Mouse (Mus musculus): ENCODE data around the gene Ip6k1. TPM values are rescaled to one million over a fixed set of nuclear protein-coding genes. Genes with fewer than 3 reads are reported as not detected.
A peak's percentile ranks its signal among the peaks of the same experiment; 100 is the strongest.

The Ip6k1 gene
- polyA plus RNA-seq, 1 experiment from 2014 or later = 27.9 TPM

GRCm38 (mm10) chr9:108035331-108036156 lies 33.2 kb downstream of the Ip6k1 start:
- Histone ChIP-seq H3K36me3 (ENCODE audit: control insufficient read depth, insufficient read depth) (peaks cover 52% of the 10 kb centered on the region), H3K27me3 (replicated peaks; ENCODE audit: control insufficient read depth, insufficient read depth, low read length) (no peaks in the 10 kb centered on the region), H3K9ac (ENCODE audit: low read depth, low read length) (no peak overlapping the region), H3K4me3 (ENCODE audit: low read depth, low read length) (no peak overlapping the region), H3K27ac (ENCODE audit: low read depth, low read length) (peak overlapping the region; percentile 73), H3K4me1 (replicated peaks; ENCODE audit: control insufficient read depth, insufficient read depth, low read length) (no peaks in the 10 kb centered on the region), H3K4me2 (replicated peaks; ENCODE audit: low read depth) (no peak overlapping the region), H3K9me3 (ENCODE audit: control insufficient read depth) (no peaks in the 10 kb centered on the region)
- ATAC-seq = peak; percentile 88
- TF ChIP-seq CTCF (IDR thresholded peaks at IDR 0.05; ENCODE audit: low read depth) = peak; percentile 61
- WGBS = 83% methylated on average over 2 of the region's 2 CpGs

DNA sequence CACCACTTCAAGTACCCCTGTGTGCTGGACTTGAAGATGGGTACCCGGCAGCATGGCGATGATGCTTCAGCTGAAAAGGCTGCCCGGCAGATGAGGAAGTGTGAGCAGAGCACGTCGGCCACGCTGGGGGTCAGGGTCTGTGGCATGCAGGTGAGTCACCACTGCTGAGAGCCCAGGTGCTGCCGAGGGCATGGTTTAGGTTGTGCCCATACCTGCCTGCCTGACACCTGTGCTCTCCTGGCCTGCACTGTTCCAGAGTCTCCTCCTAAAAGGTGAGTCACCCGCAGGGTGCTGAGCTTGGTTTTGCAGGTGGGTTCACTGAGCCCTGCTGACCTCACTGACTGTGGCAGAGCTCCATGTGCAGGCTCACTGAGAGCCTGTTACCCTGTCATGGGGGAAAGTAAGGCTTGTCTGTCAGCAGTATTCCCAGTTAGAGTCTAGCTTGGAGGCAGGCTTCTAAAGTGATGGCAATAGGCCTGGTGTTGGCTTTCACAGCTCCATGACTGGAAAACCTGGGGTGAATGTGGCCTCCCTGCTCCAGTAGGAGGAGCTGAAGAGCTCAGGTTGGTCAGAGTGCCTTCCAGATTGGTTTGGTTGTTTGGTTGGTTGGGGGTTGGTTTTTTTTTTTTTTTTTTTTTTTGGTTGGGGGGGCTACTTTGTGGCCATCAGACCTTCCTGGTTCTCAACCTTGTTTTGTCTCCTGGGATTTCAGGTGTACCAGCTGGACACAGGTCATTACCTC lies 42.6 kb downstream of the Ip6k1 start:
- 93% methylated on average over 8 of the region's 8 CpGs for WGBS
- Histone ChIP-seq H3K4me3 (ENCODE audit: low read depth, low read length) (no peak overlapping the region), H3K4me1 (replicated peaks; ENCODE audit: control insufficient read depth, insufficient read depth, low read length) (peaks cover 10% of the 10 kb centered on the region; the same call in 1 of the 2 replicates), H3K4me2 (replicated peaks; ENCODE audit: low read depth) (no peak overlapping the region), H3K9me3 (ENCODE audit: control insufficient read depth) (no peaks in the 10 kb centered on the region), H3K36me3 (ENCODE audit: control insufficient read depth, insufficient read depth) (peaks cover 54% of the 10 kb centered on the region), H3K27me3 (replicated peaks; ENCODE audit: control insufficient read depth, insufficient read depth, low read length) (no peaks in the 10 kb centered on the region), H3K9ac (ENCODE audit: low read depth, low read length) (no peak overlapping the region), H3K27ac (ENCODE audit: low read depth, low read length) (no peak overlapping the region)
- TF ChIP-seq CTCF (IDR thresholded peaks at IDR 0.05; ENCODE audit: low read depth) = peak; percentile 48
- no peak for ATAC-seq

DNA sequence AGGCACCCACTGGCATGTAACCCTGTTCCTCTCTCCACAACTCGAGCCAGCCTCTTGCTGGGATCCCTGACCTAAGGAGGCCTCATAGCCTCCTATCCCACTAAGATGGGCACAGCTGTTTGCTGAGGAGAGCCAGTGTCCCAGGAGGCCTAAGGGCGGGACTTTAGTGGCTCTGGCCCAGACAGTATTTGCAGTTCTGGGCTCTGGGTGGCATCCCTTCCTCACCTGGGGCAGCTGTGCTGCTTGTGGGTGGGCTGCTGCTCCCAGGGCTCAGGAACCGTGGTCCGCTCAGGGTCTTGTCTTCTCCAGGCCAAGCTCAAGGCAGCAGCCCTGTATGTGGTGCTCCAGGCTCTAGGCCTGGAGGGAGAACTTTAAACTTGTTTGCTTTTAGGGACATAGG lies 44.3 kb downstream of the Ip6k1 start:
- H3K36me3 ChIP-seq (ENCODE audit: control insufficient read depth, insufficient read depth) = peaks cover 52% of the 10 kb centered on the region
- H3K9ac ChIP-seq (ENCODE audit: low read depth, low read length) = 0 out of 2 replicates have a peak overlapping the region, but pooled peaks have one; percentile 3
- no peaks in the 10 kb centered on the region for H3K9me3 ChIP-seq (ENCODE audit: control insufficient read depth)
- no peak for TF ChIP-seq CTCF (IDR thresholded peaks at IDR 0.05; ENCODE audit: low read depth)
- H3K4me3 ChIP-seq (ENCODE audit: low read depth, low read length) = no peak overlapping the region
- H3K4me2 ChIP-seq (replicated peaks; ENCODE audit: low read depth) = no peak overlapping the region
- no peak overlapping the region for H3K27ac ChIP-seq (ENCODE audit: low read depth, low read length)
- H3K27me3 ChIP-seq (replicated peaks; ENCODE audit: control insufficient read depth, insufficient read depth, low read length) = no peaks in the 10 kb centered on the region
- WGBS = 85% methylated on average over 4 of the region's 4 CpGs
- ATAC-seq = no peak
- peaks cover 15% of the 10 kb centered on the region; the same call in 1 of the 2 replicates for H3K4me1 ChIP-seq (replicated peaks; ENCODE audit: control insufficient read depth, insufficient read depth, low read length)

DNA sequence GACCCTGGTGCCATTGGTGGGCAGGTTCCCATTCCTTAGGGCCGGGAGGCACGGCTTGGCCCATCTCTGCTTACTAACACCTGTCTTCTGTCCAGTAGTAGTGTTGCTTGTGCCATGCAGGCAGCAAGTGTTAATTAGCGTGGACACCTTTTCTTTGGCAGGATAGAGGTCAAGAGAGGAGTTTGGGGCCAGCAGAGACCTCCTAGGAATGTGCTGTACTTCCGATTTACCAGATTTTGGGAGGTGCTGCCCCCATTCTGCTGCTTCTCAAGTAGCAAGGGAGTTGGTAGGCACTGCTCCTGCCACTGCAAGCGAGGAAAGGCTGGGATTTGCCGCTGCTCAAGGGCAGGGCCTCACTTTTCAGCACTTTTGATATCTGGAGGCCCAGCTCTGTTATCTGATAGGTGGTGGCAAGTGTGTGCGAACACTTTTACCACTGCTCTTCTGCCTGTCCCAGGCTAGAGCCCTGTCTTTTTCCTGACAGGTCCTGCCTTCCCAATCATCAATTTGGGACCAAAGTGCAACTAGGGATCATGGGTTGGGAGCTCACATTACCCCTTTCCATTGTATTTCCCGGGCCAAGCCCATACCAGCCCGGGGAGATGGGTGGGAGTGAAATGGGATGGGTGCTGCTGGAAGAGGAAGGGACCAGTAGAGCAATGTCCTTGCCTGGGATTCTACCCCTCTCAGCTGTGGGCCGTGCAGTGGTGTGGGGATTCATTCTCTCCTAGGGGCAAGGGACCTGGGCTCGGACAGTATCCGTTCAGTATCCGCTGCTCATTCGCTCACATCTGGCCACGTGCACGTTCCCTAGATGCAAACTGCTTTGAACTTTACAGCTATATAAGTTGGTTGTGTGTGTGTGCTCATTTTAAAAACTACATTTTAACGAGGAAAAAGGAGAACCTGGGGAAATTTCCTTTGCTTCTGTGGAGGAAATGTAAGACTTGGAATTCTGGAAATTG lies 45.6 kb downstream of the Ip6k1 start:
- Histone ChIP-seq H3K4me3 (ENCODE audit: low read depth, low read length) (peak overlapping the region; percentile 56), H3K27ac (ENCODE audit: low read depth, low read length) (peak overlapping the region; percentile 88), H3K4me2 (replicated peaks; ENCODE audit: low read depth) (peak overlapping the region; percentile 71), H3K9me3 (ENCODE audit: control insufficient read depth) (no peaks in the 10 kb centered on the region), H3K36me3 (ENCODE audit: control insufficient read depth, insufficient read depth) (peaks cover 47% of the 10 kb centered on the region), H3K27me3 (replicated peaks; ENCODE audit: control insufficient read depth, insufficient read depth, low read length) (no peaks in the 10 kb centered on the region), H3K4me1 (replicated peaks; ENCODE audit: control insufficient read depth, insufficient read depth, low read length) (peaks cover 15% of the 10 kb centered on the region; the same call in 1 of the 2 replicates), H3K9ac (ENCODE audit: low read depth, low read length) (peak overlapping the region; percentile 50)
- peak; percentile 16; the same call in 1 of the 2 replicates for TF ChIP-seq CTCF (IDR thresholded peaks at IDR 0.05; ENCODE audit: low read depth)
- 40% methylated on average over 17 of the region's 17 CpGs for WGBS
- ATAC-seq = no peak

- Histone ChIP-seq H3K36me3 (ENCODE audit: control insufficient read depth, insufficient read depth) (peaks cover 45% of the 10 kb centered on the region), H3K4me3 (ENCODE audit: low read depth, low read length) (peak overlapping the region; percentile 56), H3K27ac (ENCODE audit: low read depth, low read length) (peak overlapping the region; percentile 88), H3K9me3 (ENCODE audit: control insufficient read depth) (no peaks in the 10 kb centered on the region), H3K4me1 (replicated peaks; ENCODE audit: control insufficient read depth, insufficient read depth, low read length) (peaks cover 15% of the 10 kb centered on the region; the same call in 1 of the 2 replicates), H3K4me2 (replicated peaks; ENCODE audit: low read depth) (peak overlapping the region; percentile 71), H3K27me3 (replicated peaks; ENCODE audit: control insufficient read depth, insufficient read depth, low read length) (no peaks in the 10 kb centered on the region), H3K9ac (ENCODE audit: low read depth, low read length) (peak overlapping the region; percentile 50)
- WGBS = under 1% methylated on average over 19 of the region's 19 CpGs
- ATAC-seq = peak; percentile 5; the same call in 1 of the 2 replicates
- no peak for TF ChIP-seq CTCF (IDR thresholded peaks at IDR 0.05; ENCODE audit: low read depth)
Observed at GRCm38 (mm10) chr9:108048566-108048955, 46.3 kb downstream of the Ip6k1 start.
